Mouse (Mus musculus): ENCODE data around the gene Depdc5.
A peak's percentile ranks its signal among the peaks of the same experiment; 100 is the strongest.
"Not testable (repeated sequence)": the region's sequence is repeated elsewhere in the genome, so short reads cannot be mapped to it uniquely, and the experiment has no call there.

The Depdc5 gene

GRCm38 (mm10) chr5:32914071-32914470 is 50.6 kb downstream of the Depdc5 start:
- no peak for DNase-seq (ENCODE audit: low spot score)

GRCm38 (mm10) chr5:32919281-32919680 is 55.8 kb downstream of the Depdc5 start:
- not testable (repeated sequence) for DNase-seq (ENCODE audit: low spot score)

- no peak for DNase-seq (ENCODE audit: low spot score)
Measured at GRCm38 (mm10) chr5:32922906-32923305, 59.4 kb downstream of the Depdc5 start.

- DNase-seq (ENCODE audit: low spot score), result no peak
Measured at GRCm38 (mm10) chr5:32930761-32931160, 67.3 kb downstream of the Depdc5 start.

GRCm38 (mm10) chr5:32934654-32935053 is 71.2 kb downstream of the Depdc5 start:
- DNase-seq (ENCODE audit: low spot score), result no peak

- no peak for DNase-seq (ENCODE audit: low spot score)
Measured at GRCm38 (mm10) chr5:32940586-32940985, 77.1 kb downstream of the Depdc5 start.

GRCm38 (mm10) chr5:32941209-32941924 is 77.9 kb downstream of the Depdc5 start:
- DNase-seq (ENCODE audit: low spot score), result no peak

- no peak for DNase-seq (ENCODE audit: low spot score)
Measured at GRCm38 (mm10) chr5:32950077-32950476, 86.6 kb downstream of the Depdc5 start.

- peak; percentile 7 for DNase-seq (ENCODE audit: low spot score)
Measured at GRCm38 (mm10) chr5:32950702-32951274, 87.3 kb downstream of the Depdc5 start.

GRCm38 (mm10) chr5:32955716-32956115 is 92.2 kb downstream of the Depdc5 start:
- no peak for DNase-seq (ENCODE audit: low spot score)

- DNase-seq (ENCODE audit: low spot score), result no peak
Measured at GRCm38 (mm10) chr5:32961616-32962015, 98.1 kb downstream of the Depdc5 start.

- no peak for DNase-seq (ENCODE audit: low spot score)
Measured at GRCm38 (mm10) chr5:32962581-32962980, 99.1 kb downstream of the Depdc5 start.

- no peak for DNase-seq (ENCODE audit: low spot score)
Measured at GRCm38 (mm10) chr5:32976541-32976940, 113.0 kb downstream of the Depdc5 start.

- no peak for DNase-seq (ENCODE audit: low spot score)
Measured at GRCm38 (mm10) chr5:32977179-32977578, 113.7 kb downstream of the Depdc5 start.

GRCm38 (mm10) chr5:32985379-32985778 is 121.9 kb downstream of the Depdc5 start:
- DNase-seq (ENCODE audit: low spot score), result no peak

- DNase-seq (ENCODE audit: low spot score), result no peak
Measured at GRCm38 (mm10) chr5:32987873-32988272, 124.4 kb downstream of the Depdc5 start.

- no peak for DNase-seq (ENCODE audit: low spot score)
Measured at GRCm38 (mm10) chr5:32989959-32990640, 126.6 kb downstream of the Depdc5 start.

GRCm38 (mm10) chr5:32991152-32991551 is 127.7 kb downstream of the Depdc5 start:
- DNase-seq (ENCODE audit: low spot score), result no peak

- no peak for DNase-seq (ENCODE audit: low spot score)
Measured at GRCm38 (mm10) chr5:32994471-32994870, 131.0 kb downstream of the Depdc5 start.

GRCm38 (mm10) chr5:32995756-32996155 is 132.3 kb downstream of the Depdc5 start:
- DNase-seq (ENCODE audit: low spot score), result no peak

GRCm38 (mm10) chr5:32996560-32996959 is 133.1 kb downstream of the Depdc5 start:
- DNase-seq (ENCODE audit: low spot score), result no peak

- DNase-seq (ENCODE audit: low spot score), result no peak
Measured at GRCm38 (mm10) chr5:32997686-32998085, 134.2 kb downstream of the Depdc5 start.

GRCm38 (mm10) chr5:32998783-32999182 is 135.3 kb downstream of the Depdc5 start:
- no peak for DNase-seq (ENCODE audit: low spot score)

Data from yolk sac, embryonic 10.5 days (tissue).